Mouse (Mus musculus): ENCODE results near the gene Tbc1d5.

The Tbc1d5 gene

GRCm38 (mm10) chr17:51179195-51179953 lies at the start of gene Tbc1d5:
Gene Tbc1d5, minus strand, starts transcription at chr17:51179352.
- DNase-seq (ENCODE audit: low spot score in 2 of 2), result peak; percentile 63 to 68

DNA sequence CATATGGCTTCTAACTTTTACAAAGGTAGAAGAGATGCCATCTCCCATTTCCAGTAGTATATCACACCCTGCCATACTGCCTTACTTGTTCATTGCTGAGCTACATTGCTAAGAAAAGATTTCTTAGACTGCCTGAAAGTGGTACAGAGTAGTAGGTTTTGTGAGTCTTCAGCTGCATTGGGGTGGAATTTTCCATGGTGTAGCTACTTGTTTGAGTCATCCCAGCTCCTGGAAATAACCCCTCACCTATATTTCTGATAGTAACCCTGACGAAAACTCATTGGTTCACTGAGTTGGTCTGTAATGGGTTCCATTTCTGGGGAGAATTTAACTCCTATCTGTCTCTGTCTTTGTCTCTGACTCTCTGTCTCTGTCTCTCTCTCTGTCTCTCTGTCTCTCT lies 46.9 kb upstream of the Tbc1d5 start:
- no peak for DNase-seq (ENCODE audit: low spot score in 2 of 2)

DNA sequence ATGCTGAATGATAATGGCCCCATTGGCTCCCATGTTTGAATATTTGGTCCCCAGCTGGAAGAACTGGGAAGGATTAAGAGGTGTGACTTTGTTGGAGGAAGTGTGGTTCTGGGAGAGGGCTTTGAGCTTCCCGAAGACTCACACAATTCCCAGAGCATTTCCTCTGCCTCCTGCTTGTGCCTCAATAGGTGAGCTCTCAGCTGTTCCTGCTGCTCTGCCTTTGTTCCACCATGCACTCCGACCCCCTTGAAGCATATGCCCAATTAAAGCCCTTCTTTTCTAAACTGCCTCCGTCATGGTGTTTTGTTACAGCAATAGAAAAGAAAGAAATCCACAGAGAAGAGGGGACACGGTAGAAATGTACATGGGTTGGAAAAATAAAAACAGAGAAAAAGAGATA lies 44.0 kb upstream of the Tbc1d5 start:
- no peak for DNase-seq (ENCODE audit: low spot score in 2 of 2)

DNA sequence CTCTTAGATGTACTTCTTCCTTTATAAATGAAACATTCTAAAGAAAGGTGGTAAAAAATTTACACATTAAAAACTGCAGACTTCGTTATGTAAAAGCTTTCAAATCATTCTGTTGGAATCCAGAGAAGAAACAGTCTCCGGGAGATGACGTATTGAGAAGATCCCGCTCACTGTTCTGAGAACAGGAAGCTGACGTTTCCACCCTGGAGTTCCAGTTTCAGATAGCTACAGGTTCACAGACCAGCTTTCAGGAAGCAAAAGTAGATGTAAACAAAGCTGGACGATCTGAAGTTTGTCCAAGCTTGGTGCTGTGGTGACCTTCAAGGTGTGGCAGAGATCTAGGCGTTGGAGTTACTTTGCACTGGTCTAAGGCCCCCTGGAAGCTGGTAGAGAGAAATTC lies 41.9 kb upstream of the Tbc1d5 start:
- DNase-seq (ENCODE audit: low spot score in 2 of 2), result no peak

DNA sequence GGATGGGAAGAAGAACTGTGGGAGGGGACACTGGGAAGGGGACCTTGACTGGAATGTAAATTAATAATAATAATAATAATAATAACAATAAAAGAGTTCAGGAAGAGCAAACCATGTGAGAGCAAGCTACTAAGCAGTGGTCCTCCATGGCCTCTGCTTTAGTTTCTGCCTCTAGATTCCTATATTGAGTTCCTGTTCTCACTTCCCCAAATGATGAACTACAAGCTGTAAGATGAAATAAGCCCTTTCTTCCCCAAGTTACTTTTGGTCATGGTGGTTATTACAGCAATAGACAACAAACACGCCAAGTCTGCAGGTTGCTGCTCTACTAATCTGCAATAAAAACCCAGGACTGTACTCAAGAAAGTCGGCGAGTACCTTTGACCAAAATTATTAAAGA lies 40.7 kb upstream of the Tbc1d5 start:
- no peak for DNase-seq (ENCODE audit: low spot score in 2 of 2)

DNA sequence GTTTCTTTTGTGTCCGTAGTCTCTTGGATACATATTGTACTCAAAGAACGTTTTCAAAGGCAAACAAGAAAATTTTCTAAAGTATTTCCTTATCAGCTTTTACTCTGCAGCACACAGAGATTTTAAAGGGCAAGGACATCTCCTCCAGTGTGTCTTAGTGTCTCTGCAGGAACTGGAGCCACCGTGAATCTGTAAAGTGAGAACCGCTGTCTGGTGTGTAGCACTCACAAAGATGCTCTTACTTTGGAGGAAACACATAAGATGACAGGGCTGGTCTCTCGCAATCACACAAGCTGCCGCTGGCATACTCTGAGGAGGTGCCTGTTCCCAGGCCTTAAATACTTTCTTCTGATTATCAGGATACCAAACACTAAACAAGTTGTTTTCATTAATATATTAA lies 37.3 kb upstream of the Tbc1d5 start:
- no peak for DNase-seq (ENCODE audit: low spot score in 2 of 2)

DNA sequence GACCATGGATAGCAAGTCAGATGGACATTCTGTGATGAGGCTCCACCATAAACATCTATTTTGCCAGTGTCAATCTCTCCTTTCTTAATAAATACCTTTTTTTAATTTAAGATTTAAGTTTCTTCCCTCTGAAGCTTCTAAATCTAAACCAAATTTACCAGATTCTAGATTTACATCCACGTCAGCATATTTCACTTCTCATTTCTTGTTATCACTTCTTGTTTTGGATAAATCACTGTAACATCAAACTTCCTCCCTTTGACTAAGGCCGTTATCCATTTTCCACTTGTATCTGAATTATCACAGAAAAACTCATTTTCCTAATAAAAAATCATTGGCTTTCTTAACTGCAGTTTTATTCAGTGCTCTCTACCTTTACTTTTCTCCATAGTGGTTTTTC lies 30.4 kb upstream of the Tbc1d5 start:
- no peak for DNase-seq (ENCODE audit: low spot score in 2 of 2)

GRCm38 (mm10) chr17:51204643-51205042 lies 25.5 kb upstream of the Tbc1d5 start:
- DNase-seq (ENCODE audit: low spot score in 2 of 2), result no peak

DNA sequence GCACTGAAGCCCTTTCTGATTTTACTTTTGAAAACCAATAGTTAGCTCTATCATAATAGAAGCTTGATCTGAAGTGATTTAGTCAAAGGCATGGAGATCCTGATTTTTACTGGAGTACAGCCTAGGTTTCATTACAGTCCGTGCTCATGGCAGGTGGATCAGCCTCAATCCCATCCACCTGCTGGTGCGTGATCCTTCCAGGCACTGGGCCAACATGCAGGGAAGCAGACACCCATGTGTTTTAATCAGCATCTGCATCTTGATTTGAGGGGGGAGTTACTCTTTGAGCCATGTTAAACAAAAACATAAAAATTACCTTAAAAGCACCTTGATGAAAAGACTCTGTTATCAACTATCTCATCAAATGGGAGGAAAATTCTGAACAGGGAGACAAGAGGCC lies 16.4 kb upstream of the Tbc1d5 start:
- no peak for DNase-seq (ENCODE audit: low spot score in 2 of 2)

GRCm38 (mm10) chr17:51194787-51195186 lies 15.6 kb upstream of the Tbc1d5 start:
- no peak for DNase-seq (ENCODE audit: low spot score in 2 of 2)

- DNase-seq (ENCODE audit: low spot score in 2 of 2), result no peak
These were observed 12.2 kb upstream of the Tbc1d5 start for GRCm38 (mm10) chr17:51191381-51191780.

GRCm38 (mm10) chr17:51182715-51183114 lies 3.6 kb upstream of the Tbc1d5 start:
- DNase-seq (ENCODE audit: low spot score in 2 of 2), result no peak

- peak; percentile 50 to 58 for DNase-seq (ENCODE audit: low spot score in 2 of 2)
These were observed 509 bp downstream of the Tbc1d5 start for GRCm38 (mm10) chr17:51178491-51179194.

DNA sequence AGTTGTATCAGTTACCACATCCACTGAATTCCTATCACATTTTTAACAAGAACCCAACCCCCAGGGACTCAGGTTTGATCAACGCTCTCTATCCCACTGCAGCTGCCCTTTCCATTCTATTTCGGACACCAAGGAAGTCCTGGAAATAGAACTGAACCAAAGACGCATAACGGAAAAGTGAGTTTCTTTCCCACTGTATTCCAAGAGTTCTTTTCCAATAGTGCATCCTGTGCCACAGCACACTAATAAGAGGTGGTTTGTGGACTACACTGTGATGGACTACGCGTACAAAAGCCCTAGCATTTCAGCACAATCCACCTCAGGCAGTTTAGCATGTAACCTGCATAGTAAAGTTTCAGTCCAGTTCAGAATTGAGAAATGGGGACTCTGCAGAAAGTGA lies 1.2 kb downstream of the Tbc1d5 start:
- no peak for DNase-seq (ENCODE audit: low spot score in 2 of 2)

- no peak for DNase-seq (ENCODE audit: low spot score in 2 of 2)
These were observed 6.8 kb downstream of the Tbc1d5 start for GRCm38 (mm10) chr17:51172332-51172731.

DNA sequence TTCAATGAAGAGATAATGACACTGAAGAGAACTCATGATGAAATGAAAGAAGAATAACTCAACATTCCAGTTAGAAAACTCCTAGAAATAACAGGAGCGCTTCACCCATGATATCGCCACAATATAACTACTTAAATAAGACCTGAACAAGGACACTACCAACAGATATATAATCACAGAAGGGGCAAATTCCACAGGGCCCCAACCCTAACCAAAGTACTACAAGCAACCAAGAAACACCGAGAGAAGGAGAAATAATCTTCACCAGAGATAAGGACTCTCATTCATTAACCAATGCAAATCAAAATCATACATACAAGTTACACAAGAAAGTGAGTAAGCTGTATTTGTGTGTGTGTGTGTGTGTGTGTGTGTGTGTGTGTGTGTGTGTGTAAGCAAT lies 7.6 kb downstream of the Tbc1d5 start:
- DNase-seq (ENCODE audit: low spot score in 2 of 2), result no peak

DNA sequence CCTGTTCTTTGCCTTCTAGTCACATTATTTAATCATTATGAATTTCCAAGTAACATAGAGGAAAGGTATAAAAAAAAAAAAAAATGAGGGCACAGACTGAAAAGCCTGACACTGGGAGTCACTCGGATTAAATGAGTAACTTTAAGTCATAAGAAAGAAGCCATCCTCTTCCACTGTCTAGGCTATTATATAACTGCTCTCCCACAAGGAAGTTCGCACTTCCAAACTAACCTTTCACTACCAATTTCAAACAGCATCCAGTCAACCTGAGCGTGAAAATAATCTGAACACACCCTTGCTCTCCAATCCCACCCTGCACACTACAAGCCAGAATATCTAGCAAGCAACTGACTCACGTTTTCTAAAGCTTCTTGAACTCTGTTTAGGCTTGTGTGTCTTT lies 9.2 kb downstream of the Tbc1d5 start:
- no peak for DNase-seq (ENCODE audit: low spot score in 2 of 2)

DNA sequence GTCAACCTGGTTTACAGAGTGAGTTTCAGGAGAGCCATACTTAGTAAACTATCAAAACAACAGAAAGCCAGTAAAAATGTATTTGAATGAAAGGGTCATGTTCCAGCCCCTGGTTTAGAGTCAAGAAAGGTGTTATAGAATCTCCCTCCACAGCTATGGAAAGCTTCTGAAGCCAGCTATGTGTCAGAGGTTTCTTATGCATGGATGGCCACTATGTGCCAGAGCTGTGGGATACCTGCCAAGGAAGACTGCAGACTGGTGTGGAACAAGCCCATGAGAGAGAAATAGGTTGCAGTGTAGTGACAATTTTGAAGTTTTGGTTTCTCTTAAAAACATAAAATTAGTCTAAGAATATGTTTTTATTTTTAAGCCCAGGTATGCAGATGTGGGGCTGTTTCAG lies 16.8 kb downstream of the Tbc1d5 start:
- DNase-seq (ENCODE audit: low spot score in 2 of 2), result no peak

DNA sequence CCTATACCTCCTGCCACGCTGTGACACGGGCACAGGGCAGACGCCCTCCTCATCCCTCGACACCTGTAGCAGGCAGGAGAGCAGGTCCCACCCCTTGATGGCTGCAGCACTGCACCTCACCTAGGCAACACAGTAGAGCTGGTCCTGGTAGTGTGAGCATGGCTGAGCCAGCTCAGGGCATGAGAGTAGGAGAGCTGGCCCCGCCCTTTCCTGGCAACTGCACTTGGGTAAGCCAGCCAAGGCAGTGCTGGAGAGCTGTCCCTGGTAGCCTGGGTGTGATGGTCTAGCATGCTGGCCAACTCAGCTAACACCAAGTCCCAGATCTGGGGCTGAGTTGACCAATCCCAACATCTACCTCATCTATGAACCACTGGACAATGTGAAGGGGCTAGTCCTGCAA lies 19.9 kb downstream of the Tbc1d5 start:
- peak in 1 of 2 experiments; percentile 5 for DNase-seq (ENCODE audit: low spot score in 2 of 2)

GRCm38 (mm10) chr17:51150999-51151398 lies 28.2 kb downstream of the Tbc1d5 start:
- no peak for DNase-seq (ENCODE audit: low spot score in 2 of 2)

DNA sequence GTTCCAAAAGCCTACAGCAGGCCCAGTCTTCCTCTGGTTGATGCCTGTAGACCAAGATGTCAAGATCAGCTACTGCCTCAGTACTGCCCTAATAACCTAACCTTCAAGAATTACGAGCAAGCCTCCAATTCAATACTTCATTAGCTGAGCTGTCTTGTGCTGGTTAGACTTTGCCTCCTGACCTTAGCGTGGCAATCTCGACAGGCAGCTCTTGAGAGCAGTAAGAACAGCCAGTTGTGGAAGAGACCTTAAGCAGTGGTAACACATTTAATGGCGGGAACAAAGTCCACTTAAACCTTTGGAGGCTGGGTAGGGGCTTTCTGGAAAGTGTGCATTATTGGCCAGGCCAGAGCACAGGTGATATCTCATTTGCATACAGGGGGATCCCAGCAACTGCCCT lies 34.2 kb downstream of the Tbc1d5 start:
- DNase-seq (ENCODE audit: low spot score in 2 of 2), result no peak

DNA sequence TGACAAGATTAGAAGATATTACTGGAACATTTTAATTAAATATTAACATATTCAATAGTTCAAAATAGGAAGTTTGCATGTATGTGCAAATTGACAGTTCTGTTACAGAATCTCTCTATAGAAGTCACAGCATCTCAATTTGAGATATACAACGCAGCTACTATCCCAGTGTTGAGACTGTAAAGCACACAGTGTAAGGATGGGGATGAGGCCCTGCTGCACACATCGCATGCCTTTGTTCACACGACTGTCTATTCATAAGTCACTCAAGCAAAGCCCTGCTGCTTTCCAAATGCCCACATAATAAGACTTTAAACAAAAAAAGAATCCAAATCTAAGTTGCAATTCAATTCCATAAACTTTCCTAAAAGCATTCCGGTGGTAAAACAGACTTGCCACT lies 37.1 kb downstream of the Tbc1d5 start:
- DNase-seq (ENCODE audit: low spot score in 2 of 2), result no peak

- peak in 1 of 2 experiments; percentile 9 for DNase-seq (ENCODE audit: low spot score in 2 of 2)
These were observed 68.0 kb downstream of the Tbc1d5 start for GRCm38 (mm10) chr17:51111194-51111593.

Measured in thymus, postnatal 10 days (tissue).